Mouse (Mus musculus) WW6 (cell line): ENCODE results near the gene Nkx6-2.

ENCODE experiments used
- DNase-seq: peaks from one replicate; pipeline ENCODE4 v3.0.0-alpha.2; 2013; ENCODE audit warnings: low read depth, low spot score

Nkx6-2 gene

GRCm38 (mm10) chr7:139570788-139571187 is 11.8 kb downstream of the Nkx6-2 start:
- no peak for DNase-seq

- DNase-seq, result no peak
These were observed 16.1 kb downstream of the Nkx6-2 start for GRCm38 (mm10) chr7:139566533-139566932.

GRCm38 (mm10) chr7:139565998-139566397 is 16.6 kb downstream of the Nkx6-2 start:
- DNase-seq, result no peak

- DNase-seq, result no peak
These were observed 18.4 kb downstream of the Nkx6-2 start for GRCm38 (mm10) chr7:139564161-139564560.

DNA sequence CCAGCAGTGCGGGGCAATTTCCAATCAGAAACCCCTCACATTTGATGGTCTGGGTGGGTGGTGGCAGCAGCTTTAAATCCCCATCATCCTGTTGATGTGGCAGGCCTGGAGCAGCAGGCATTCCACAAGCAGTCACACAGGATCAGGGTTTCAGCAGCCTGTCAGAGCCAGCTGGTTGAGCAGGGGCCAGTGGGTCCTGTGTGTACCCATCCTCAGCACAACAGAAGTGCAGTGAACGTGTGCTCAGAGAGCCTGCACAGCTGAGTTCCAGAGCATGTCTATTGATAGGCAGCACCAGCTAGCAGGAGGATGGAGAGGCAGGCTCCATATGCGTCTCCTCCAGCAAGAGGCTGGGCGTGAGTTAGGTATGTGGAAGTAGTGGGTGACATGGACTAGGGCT is 19.2 kb downstream of the Nkx6-2 start:
- DNase-seq, result no peak

- no peak for DNase-seq
These were observed 22.9 kb downstream of the Nkx6-2 start for GRCm38 (mm10) chr7:139559659-139560058.

DNA sequence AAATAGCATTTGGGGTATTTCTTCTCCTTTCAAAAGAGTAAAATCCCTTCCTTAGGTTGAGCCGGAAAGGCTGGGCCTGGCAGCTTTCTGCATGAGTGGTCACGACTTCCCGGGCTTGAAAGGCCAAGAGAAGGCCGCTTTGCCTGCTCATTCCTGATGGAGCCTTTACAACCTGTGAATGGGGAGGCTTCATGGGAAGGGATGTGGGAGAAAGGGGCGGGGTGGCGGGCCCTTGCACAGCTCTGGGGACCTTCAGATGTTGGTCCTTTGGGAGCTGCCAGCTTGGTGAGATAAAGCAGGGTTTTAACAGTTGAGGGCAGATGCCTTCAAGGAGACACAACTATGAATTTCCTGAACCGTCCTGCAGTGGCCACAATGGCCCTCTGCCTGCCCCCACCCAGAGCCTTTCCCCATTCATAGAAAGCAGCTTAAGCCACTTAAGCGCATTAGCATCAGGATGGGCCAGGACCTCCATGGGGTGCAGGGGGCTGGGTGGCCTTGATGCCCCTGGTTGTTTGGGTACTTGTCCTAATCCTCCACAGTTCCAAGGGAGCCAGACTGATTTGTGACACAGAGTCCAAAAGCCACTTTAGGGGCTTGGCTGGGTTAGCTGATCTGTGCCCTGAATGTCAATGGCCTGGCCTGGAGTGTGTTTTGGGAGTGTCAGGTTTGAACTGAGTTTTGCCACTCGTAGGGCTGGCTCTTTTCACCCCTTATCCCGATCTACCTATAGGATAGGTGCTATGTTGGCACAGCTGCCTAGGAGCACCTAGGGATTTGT is 25.7 kb downstream of the Nkx6-2 start:
- no peak for DNase-seq

DNA sequence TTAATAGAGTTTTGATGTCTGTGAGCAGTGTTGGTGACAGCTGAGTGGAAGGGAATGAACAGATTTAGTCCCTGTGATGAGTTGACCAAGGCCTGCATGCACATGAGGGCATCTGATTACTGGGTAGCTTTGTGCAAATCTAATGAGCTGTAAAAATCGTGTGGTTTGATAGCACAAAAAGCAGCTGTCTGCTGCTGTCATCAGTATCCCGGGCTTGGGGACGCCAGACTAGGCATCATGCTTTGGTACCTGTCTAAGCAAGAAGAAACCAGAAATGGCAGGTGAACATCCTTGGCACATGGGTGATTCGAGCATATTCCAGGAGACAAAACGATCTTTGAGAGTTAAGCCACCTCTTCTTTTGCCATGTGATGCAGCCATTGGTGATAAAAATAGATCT is 26.3 kb downstream of the Nkx6-2 start:
- no peak for DNase-seq

DNA sequence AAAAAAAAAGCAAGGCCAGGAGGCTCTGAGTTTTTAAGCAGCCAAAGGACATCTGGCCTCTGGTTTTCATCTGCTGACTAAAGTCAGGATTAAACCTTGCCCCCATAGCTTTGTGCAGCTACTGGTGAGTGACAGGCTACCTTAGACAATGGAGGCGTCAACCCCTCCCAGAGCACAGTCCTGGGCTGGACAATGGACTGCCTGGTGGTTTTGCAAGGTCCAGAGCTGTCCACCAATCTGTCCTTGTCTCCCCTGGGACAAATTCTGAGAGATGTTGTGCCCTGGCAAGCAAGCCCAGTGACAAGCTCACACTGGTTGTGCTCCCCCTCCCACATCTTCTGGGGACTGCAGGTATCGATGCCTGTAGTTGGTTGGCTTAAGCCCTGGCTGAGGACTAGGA is 31.1 kb downstream of the Nkx6-2 start:
- DNase-seq, result no peak

- no peak for DNase-seq
These were observed 32.4 kb downstream of the Nkx6-2 start for GRCm38 (mm10) chr7:139550086-139550783.

GRCm38 (mm10) chr7:139547325-139547724 is 35.3 kb downstream of the Nkx6-2 start:
- DNase-seq, result no peak

GRCm38 (mm10) chr7:139544706-139545625 is 37.6 kb downstream of the Nkx6-2 start:
- DNase-seq, result no peak

GRCm38 (mm10) chr7:139541422-139541821 is 41.2 kb downstream of the Nkx6-2 start:
- DNase-seq, result no peak

GRCm38 (mm10) chr7:139540601-139541000 is 42.0 kb downstream of the Nkx6-2 start:
- no peak for DNase-seq

- DNase-seq, result no peak
These were observed 44.1 kb downstream of the Nkx6-2 start for GRCm38 (mm10) chr7:139538541-139538940.

GRCm38 (mm10) chr7:139537831-139538230 is 44.8 kb downstream of the Nkx6-2 start:
- no peak for DNase-seq

- DNase-seq, result no peak
These were observed 45.8 kb downstream of the Nkx6-2 start for GRCm38 (mm10) chr7:139536831-139537230.

- DNase-seq, result no peak
These were observed 46.3 kb downstream of the Nkx6-2 start for GRCm38 (mm10) chr7:139536331-139536730.

DNA sequence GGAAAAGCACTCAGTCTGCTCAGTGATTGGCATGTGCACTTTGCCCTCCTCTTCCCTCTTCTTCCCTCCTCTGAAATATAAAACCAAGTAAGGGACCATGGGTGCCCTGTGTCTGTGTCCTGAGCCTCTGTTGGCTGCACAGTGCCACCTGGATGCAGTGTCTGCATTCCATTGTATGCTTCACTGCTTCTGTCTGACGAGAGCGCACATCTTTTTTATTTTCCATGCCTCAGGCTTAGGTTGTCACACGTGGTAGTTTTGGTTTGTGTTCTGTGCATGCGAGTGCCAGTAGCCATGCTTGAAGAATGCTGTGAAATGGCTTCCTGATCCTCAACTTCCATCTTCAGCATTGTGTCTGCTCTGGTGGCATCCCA is 51.2 kb downstream of the Nkx6-2 start:
- no peak for DNase-seq

GRCm38 (mm10) chr7:139530591-139531427 is 51.8 kb downstream of the Nkx6-2 start:
- DNase-seq, result no peak
